Mouse (Mus musculus) frontal cortex, postnatal 14 days (tissue): Measurements from ENCODE around the gene Creb3l2.

ENCODE experiments used
- DNase-seq, 2 experiments: peaks; one replicate each; pipeline ENCODE4 v3.0.0; 2022; ENCODE audit warnings: low spot score in 2 of 2

Gene Creb3l2

DNA sequence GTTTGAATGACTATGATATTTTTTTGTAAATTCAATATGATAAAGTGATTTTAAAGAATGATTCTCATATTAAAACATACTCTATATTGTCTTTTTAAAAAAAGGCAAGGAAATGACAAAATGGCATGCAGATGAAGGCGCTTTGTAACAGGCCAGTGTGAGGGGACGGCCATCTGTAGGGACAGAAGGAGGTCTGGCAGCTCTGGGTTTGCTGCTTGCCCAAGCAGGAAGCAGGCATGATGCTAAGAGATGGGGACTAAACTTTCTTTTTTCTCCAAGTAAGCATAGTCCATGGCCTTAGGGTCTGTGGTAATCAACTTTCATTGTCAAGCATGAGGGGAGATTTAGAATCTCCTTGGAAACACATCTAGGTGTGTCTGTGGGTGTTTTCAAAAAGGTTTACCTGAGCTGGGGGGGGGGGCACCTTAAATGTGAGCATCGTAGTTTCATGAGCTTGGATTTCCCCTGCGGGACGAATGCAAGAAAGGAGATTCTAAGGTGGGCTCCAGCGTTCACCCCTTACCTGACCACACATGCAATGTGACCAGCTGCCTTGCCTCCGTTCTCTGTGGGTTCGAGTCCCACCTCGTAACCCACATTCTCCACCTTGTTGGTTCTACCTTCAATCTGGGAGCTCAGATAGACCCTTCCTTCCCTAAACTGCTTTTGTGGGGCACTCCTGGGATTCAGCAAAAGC, 115.9 kb downstream of the Creb3l2 start:
- DNase-seq = no peak

DNA sequence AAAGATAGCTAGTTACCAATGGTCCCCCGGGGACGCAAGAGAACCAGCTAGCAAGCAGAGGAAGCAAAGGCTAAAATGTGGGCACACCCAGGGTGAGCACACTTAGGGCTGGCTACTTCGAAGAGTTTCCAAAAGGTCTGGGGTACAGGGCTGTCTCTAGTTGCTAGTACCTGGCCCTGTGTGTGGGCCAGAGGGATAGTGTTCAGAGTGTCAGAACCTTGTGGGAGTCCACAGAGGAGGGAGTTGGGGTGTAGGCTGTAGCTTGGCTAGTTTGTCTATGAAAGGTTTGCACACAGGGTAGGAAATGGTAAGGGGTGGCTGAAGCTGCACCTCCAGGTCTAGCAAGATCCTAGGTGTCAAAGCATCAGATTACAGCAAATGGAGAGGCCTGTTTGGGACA, 116.9 kb downstream of the Creb3l2 start:
- DNase-seq = no peak

- no peak for DNase-seq
Observed at GRCm38 (mm10) chr6:37322641-37323040, 119.3 kb downstream of the Creb3l2 start.

GRCm38 (mm10) chr6:37322088-37322487, 119.9 kb downstream of the Creb3l2 start:
- peak in 1 of 2 experiments; percentile 21 for DNase-seq

DNA sequence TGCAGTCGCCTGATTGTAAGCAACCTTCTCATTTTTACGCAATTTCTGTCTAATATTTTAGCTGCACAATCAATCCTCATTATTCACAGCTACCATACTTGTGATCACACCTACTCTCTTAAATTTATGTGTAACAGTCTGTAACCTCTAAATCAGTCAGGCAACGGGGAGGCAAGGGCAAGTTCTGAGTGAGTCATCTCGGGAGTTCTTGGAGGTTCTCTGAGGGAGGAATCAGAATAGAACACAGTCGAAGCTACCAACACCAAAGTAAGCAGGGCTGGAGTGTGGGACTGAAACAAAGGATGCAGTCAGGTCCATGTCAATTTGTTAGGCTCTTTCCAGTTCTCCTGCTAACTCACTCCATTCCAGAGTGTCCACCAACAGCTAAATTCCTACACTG, 124.0 kb downstream of the Creb3l2 start:
- DNase-seq = no peak

DNA sequence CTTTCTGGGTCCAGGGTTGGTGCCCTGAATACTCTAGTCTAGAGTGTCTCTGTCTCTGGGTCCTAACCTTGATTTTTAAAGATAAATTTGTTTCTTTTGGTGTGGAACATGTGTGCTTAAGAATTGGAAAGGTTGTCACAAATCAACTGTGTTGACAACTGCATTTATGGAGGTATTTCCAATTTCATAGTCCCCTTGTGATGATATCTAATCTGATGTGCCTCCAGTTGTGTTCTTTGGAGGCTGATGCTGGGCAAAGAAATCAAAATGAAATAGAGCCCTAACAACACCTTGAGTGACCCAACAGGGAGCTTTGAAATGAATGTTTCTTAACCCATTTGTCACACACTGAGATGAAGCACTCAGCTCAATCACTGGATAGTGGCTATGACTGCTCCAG, 126.5 kb downstream of the Creb3l2 start:
- DNase-seq = no peak

DNA sequence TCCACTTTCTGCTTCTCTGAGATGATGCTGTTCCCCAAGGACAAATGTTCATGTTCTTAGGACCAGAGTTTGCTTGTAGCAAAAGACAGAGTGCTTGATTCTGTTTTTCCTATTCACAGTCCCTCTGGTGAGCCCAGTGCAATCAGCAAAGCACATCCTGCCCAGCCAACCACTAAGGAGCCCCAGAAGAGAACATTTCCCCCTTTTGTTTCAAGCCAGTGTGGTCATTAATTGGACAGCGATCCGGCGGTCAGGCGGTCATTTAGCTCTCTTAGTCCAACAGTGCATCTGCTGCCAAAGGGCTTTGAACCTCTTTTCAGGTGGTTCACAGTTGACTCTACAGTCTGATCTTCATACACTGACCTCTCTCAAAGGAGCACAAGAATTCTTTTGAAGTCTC, 131.3 kb downstream of the Creb3l2 start:
- DNase-seq = no peak

GRCm38 (mm10) chr6:37306616-37307015, 135.3 kb downstream of the Creb3l2 start:
- DNase-seq = no peak

GRCm38 (mm10) chr6:37300492-37300891, 141.5 kb downstream of the Creb3l2 start:
- no peak for DNase-seq

- peak; percentile 80 to 81 for DNase-seq
Observed at GRCm38 (mm10) chr6:37299562-37300390, 142.2 kb downstream of the Creb3l2 start, which contains the start of gene Dgki. Dgki (minus strand) TSS chr6:37300184.

- no peak for DNase-seq
Observed at GRCm38 (mm10) chr6:37298982-37299381, 143.0 kb downstream of the Creb3l2 start.

- peak in 1 of 2 experiments; percentile 22 for DNase-seq
Observed at GRCm38 (mm10) chr6:37297744-37298482, 144.0 kb downstream of the Creb3l2 start.

DNA sequence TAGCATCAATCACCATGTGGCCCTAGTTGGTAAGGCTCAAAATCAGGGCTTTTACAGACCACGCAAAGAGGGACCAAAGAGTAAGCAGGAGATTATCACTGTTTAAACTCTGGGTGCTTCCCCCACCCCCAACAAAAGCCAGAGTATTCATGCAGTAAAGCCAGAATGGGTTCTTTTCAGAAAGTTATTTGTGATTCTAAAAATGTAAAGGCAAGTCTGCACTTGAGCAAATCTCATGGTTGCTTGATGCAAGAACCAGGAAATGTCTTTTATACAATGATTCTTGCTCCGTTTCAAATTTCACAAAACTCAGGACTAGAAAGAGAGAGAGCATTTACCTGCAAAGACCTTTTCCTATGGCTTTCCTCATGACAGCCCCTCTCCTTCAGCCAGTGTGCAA, 149.9 kb downstream of the Creb3l2 start:
- DNase-seq = no peak

DNA sequence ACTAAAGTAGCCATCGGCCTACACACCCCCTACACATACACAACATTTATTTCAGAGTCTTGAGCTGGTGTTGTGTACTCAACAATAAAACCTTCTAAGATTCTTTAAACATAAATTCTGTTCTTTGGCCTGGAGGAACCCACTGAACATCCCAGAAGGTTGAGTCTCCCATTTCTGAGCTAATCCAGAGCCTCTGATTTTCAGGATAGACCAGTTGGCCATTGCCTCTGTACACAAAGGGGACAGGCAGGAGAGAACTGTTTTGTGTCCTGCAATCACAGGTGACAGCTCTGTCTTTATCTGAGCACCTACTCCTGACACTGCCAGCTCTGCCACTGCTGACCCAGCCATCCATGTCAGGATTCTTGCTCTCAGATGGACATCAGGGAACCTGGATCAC, 150.8 kb downstream of the Creb3l2 start:
- no peak for DNase-seq

DNA sequence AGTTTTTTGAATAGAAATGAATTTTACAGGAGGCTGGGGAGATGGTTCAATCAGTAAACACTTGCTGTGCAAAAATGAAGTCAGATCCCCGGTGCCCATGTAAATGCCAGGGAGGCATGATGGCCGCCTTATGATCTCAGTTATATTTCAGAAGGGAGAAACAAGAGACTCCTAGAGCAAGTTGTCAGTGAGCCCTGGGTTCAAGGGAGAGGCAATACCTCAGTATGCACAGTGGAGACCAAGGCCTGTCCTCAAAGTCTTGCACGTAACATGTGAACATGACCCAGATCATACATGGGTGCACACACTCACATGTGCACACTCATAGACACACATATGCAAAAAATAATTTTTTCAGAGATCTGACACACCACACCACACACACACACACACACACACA, 151.3 kb downstream of the Creb3l2 start:
- no peak for DNase-seq

- no peak for DNase-seq
Observed at GRCm38 (mm10) chr6:37286134-37286533, 155.8 kb downstream of the Creb3l2 start.

DNA sequence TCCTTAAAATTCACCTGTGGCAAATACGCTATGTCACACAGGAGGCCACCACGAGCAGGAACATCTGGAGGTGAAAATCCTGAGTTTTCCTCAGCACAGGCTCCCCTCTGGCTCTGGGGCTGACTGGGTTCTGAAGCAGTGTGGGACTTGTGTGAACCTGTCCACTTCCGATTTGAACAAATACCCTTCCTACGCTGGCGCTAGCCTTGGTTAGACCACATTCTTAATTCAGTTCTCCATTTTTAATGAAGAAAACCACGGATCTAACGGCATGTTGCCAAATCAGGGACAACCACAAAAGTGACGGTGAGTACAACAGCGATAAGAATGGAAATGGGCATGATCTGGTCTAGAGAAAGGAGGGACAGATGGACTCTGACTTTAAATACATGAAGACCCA, 157.1 kb downstream of the Creb3l2 start:
- no peak for DNase-seq

GRCm38 (mm10) chr6:37283336-37283735, 158.6 kb downstream of the Creb3l2 start:
- DNase-seq = no peak

DNA sequence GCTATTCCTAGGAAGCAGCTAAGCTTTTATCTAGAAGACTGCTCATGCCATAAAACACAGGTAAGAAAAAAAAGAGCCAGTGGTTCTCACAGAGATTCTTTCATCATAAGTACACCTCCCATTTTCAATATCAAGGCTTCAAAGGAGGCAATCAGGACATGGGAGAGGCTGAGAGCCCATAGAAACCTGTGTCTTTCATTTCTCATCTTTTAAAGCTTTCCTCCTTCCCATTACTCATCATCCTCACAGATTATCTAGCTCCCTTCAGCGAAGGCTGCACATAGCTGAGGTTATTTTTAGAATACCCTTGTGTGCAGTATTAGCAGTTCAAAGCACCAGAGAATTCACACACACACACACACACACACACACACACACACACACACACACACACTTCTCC, 159.3 kb downstream of the Creb3l2 start:
- DNase-seq = no peak
